Mouse (Mus musculus): ENCODE data around the gene Sox5.

Gene Sox5

DNA sequence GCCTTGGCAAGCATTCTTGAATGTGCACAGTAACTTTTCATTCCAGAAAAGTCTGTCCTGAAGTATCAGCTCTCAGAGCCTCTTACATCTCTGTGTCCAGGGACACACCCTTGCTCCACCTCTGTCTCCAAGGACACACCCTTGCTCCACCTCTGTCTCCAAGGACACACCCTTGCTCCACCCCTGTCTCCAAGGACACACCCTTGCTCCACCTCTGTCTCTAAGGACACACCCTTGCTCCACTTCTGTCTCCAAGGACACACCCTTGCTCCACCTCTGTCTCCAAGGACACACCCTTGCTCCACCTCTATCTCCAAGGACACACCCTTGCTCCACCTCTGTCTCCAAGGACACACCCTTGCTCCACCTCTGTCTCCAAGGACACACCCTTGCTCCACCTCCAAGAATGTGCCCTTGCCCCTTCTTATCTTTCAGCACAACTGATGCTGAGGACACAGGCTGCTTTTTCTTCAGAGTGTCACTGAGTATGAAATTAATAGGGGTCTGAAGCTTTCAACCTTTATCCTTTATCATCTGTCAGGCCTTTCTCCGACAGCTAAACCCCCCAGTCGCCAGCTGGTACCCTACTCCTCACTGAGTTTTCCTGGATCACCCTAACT, 452.4 kb downstream of the Sox5 start:
- no peak for DNase-seq (ENCODE audit: low spot score)

DNA sequence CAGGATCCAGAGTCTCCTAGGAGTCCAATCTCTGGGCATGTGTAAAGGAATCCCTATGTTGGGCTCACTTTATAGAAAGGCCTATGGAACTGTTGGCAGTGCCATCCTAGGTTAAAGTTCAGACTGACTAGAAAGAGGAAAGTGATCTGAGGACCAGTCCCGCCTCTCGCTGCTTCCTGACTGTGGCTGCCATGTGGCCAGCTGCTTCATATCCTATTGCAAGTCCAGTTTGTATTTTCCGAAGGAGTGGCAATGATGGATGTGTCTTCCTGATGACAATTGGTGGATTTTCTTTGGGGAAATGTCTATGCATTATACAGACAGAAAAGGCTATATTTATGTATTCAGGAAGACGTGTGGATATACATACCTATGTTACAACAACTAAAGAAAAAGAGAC, 453.0 kb downstream of the Sox5 start:
- no peak for DNase-seq (ENCODE audit: low spot score)

DNA sequence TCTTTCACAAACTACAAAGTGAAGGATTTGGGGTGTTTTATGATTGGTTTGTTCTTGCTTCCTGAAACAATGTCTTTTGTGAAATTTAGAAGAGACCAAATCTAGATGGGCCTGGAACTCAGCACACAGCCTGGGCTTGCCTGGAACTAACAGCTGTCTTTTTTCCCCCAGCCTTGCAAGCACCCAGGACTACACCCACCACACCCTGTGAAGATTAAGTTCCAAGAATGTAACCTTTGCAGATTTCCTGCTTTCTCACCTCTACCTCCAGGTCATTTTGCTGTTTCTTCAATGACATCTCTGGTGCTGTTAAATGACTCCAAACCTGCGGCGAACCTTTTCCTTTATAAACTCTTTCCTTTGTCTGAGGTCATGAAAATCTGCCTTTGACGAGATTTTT, 455.0 kb downstream of the Sox5 start:
- no peak for DNase-seq (ENCODE audit: low spot score)

DNA sequence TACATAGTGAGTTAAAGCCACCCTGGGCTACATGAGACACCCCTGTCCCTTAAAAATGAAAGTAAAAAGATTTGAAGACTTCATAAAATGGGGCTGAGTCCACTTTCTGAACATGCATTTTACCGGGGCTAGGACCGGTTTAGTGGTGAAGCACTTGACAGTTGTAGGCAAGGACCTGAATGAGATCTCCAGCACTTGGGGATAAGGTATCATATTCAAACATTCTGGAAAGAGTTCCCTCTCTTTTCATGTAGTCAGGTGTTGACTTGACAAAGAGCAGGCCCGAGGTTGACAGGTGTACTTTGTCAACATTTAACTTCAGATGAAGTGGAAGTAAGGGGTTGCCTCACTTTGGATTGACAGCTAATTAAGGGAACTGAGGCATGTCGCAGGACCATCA, 458.4 kb downstream of the Sox5 start:
- no peak for DNase-seq (ENCODE audit: low spot score)

DNA sequence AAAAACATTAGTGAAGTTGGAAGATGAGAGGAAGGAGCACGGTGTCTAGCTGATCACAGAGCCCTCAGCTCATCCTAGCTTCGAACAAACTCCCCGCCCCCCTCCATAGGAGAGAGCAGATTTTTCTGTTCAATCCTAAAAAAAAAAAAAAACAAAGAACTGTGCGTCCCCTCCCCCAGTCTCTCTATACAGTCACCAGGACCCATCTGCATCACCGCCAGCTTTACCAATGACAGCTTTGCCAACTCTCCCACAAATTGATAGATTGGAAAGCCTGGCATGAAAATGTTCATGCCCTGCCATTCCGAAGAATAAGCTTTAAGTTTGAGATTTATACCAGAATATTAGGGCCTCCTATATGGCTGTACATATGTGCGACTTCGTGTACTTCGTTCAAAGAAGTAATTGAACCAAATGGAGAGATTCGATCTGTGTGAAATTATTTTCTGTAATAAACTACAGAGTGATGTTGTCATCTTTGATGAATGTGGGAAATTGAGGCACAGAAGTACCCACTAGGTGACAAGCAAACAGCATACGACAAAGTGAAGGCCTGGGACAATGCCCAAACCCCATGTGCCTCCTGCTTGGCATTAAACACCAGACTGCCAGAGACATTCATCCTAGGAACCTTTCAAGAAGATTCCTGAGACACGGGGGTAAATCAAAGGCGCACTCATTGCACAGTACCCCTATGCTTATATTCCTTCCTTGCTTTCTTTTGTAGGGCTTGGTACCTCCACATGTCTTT, 459.3 kb downstream of the Sox5 start:
- DNase-seq (ENCODE audit: low spot score) = no peak

DNA sequence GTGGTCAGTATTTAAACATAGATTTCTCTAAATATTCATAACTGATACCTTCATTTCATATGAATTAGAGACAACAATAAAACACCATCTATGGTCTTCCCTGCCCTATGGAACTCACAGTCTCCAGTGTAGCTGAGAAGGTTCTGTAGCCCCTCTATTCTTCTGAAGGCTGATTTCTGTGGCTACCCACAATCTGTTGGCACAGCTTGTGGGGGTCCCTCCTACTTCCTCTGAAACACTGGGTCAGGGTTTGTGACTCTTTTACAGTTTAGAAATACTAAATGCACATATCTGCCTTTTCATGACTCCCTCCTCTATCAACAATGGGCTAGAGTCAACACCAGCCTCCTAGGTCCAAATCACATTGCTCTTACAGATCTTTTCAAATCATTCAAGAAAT, 461.4 kb downstream of the Sox5 start:
- DNase-seq (ENCODE audit: low spot score) = no peak

DNA sequence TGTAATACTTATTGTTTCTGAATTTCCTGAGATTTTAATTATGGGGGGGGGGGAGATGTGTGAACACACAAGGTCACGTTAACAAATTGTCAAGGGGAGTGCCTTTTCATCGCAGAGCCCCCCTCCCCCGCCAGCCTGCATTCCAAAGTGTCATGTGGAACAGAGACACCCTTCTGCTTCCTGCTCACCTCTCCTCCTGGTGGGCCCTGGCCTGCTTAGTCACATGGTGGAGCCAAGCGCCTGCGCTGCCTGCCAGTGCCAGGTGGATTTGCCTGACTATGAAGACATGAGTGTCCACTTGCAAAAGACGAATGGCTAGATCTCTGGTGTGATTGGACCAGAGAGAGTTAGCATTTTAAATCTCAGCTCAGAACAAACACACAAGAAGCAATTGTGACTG, 462.1 kb downstream of the Sox5 start:
- DNase-seq (ENCODE audit: low spot score) = no peak

DNA sequence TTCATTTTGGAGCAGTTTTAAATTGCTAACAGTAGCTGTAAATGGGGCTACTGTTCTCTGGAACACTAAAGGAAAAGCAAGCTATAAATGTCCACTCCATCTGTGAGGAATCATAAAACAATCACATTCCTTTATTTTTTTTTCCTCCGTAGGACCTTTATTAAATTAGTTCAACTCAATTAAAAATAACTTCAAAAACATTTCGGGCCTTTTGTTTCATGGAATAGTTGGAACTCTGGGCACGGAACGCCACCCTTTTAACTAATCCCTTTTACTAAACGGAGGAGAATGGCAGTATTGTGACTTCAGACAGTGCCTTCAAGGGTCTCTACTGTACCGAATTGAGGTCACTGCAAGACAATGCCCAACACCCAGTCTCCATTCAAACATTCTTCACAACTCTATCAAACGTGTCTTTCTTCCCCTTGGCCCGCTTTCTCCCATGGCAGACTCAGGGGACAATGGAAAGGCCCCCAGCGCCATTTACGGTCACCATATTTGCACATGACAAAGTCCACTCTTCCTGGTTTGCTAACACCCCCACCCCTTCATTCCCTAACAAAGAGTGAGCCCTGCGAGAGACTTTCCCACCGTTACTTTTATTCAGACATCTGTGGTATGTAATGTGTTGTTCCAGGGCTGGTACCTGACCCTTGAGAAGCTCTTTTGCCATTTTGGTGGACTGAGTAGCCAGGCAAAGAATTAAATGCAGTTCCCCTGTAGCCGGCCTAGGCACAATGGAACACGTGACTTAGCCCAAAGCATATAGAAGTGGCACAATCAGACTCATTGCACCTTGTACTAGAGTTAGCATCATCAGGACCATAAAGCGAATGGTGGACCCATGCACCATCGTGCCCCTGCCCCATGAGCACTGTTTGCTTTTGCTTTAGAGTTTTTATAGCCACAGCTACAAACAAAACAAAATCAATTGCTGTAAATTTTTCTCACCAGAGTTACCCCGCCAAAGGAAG, 468.7 kb downstream of the Sox5 start:
- DNase-seq (ENCODE audit: low spot score) = no peak

DNA sequence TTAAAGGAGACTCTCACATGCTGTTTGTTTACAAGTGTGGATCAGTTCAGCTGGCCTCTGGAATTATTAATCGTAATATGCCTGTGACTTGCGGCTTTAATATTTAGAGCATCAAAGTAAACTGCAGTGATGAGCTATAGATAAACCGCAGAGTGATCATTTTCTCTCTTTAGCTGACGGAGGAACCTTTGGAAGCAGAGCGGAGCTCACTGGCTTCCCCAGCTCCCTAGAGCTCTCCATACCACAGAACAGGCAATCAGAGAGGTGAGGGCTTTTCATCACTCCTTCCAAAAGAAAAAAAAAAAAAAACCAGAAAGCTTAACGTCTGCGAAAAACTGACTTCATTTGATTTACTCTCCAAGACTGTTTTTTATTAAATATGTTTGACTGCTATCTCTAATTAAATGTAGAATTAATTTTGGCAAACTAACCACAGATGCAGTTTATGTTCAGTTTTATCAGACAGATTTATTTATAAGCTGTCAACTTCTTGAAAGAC, 469.4 kb downstream of the Sox5 start:
- no peak for DNase-seq (ENCODE audit: low spot score)

DNA sequence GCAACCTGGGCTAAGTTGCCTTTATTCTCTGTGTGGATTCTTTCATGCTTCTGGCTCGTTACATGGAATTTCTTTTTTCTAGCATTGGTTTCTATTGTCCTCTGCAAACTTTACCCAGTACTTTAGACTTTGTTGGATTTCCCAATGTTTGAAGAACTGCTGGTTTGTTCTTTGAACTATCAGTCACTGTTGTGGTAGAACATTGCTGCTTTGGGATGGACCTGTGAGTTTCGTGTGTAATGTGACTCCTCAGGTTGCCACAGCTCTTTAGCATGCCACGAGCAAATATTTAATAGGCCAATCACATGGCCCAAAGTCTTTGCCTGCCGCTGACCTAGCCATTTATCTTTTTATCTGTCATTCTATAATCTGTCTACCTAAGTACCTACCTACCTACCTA, 470.0 kb downstream of the Sox5 start:
- no peak for DNase-seq (ENCODE audit: low spot score)

DNA sequence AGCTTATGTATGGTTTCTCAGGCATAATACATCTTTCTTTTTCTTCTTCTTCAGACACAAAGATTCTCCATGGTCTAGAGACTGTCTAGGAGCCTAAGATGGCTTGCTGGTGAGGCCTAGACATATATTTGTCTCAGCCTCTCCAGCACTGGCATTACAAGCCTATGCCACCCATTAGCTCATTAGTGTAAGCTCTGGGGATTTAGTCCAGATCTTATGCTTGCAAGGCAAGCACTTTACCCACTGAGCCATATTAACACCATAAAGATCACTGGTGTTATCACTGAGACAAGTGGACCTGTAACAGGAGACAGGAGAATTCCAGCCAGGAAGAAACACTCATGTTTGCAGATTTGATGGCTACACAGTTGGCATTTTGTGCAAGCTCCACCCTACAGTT, 472.6 kb downstream of the Sox5 start:
- DNase-seq (ENCODE audit: low spot score) = no peak

DNA sequence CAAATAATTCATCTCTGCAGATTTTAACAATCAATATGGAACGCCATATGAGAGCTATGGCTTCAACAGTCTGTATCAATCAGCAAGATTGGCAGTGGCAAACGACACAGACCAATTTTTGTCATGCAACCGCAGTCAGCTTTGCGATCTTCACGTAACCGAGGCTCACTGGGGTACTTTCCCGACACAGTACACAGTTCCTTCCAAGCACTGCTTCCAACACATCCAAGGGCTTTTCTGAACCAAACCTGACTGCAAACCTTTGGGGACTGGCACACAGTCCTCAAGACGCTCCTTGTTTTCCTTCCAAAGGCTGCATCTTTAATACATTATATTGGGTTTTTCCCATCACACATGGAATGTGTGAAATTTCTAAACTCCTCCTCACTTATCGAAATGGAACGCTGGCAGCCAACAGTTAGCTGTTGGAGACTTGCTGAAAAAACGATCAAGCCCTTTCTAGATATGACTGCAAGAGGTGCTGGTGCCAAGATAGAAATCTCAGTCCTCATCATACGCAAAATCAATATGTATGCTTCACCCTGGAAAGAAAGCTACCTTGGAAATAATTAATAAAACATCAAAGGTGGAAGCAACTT, 474.1 kb downstream of the Sox5 start:
- DNase-seq (ENCODE audit: low spot score) = no peak

DNA sequence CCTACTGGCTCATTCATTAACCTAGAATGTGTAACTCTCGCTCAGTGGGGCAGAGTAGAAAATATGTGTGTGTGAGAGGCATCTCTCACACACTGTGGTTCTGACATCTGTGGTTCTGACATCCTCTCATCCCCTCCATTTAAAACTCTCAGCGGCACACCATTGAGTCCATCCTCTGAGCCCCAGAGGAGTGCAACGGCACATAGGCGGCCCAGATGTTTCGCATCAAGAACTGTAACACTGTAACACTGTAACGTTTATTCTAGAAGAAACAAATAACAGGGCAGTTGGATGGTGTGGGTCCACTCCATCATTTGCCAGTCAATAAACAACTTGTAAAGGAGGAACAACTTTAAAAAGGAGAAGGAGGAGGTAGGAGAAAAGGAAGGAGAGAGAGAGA, 479.0 kb downstream of the Sox5 start:
- no peak for DNase-seq (ENCODE audit: low spot score)

DNA sequence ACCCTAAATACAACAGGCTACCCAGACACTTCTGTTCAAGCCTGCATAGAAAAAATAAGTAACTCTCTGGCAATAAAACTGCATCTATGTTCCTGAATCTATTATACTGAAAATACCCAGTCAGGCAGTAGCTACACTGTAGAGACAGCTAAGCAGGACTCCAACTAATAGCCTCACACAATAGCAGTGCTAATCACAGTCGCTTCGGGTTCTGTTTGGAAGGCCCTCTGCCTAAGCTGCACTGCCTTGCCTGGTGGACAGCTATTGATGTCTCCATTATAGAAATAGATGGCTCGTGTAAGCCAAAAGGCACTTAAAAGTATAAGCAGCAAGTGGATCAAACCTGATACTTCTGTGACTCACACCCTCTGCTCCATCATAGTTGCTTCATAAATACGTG, 480.7 kb downstream of the Sox5 start:
- DNase-seq (ENCODE audit: low spot score) = no peak

DNA sequence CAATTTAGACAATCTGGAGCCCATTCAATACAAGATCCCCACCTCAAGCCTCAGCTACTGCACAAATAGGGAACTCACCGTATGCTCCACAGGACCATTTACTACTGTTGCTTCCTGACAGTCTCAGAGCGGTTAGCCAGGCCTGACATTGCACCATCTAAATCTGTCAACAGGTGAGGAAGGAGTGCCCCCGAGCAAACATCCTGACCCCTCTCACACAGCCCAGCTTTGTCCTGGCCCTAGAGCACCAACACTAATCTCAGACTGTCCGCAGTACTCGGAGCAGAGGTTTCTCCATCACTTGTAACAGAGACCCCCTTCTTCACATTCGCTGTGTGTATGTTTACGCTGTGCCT, 482.3 kb downstream of the Sox5 start:
- DNase-seq (ENCODE audit: low spot score) = no peak

DNA sequence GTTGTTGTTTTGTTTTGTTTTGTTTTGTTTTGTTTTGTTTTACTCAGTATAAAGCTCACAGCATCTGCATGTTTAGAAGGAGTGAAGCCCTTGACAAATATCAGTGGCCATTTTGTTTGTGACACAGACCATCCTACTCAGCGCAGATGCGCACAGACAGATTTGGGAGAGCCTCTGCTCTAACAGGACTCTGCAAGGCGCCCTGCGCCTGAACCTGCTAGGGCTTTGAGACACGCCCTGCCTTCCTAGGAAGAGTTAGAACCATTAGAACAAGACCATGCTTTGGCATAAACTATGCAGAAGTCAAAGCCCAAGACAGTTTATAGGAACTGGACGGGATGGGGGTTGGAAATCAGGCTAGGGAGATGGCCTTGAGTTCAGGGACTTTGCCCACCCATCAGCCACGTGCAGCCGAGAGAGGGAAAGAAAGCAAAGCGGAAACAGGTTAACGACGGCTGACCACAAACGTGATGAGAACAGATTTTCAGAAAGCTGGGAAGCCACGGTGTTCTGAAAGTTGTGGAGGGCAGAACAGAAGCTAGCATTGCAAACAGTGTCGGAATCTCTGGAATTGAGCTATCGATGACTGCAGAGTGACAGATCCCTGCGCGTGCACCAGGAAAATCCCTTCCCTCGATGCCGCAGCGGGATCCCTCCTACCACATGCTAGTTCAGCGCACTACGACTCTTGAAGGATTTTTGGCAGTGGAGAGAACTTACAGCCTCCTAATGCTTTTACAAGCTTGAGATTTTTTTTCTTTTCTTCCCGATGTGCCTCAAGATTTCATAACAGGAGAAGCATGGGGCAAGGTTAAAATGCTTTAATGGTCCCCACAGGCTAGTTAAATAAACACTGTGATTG, 482.9 kb downstream of the Sox5 start:
- no peak for DNase-seq (ENCODE audit: low spot score)

DNA sequence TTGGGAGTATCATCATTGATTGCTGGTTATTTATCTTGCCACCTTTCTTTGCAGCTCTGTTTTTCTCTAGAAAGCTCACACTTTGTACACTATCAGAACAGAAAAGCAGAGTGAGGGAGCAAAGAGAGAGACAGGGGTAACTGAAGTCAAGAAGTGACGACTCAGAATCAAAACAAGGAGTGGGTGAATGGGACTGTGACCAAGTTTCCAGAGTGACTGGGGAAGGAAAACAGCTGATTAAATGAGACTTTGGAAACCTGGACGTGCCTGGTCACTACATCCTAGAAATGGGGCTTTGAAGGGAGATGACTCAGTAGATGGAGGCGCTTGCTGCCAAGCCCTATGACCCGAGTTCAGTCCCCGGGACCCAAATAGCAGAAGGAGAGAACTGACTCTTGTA, 483.9 kb downstream of the Sox5 start:
- DNase-seq (ENCODE audit: low spot score) = no peak

DNA sequence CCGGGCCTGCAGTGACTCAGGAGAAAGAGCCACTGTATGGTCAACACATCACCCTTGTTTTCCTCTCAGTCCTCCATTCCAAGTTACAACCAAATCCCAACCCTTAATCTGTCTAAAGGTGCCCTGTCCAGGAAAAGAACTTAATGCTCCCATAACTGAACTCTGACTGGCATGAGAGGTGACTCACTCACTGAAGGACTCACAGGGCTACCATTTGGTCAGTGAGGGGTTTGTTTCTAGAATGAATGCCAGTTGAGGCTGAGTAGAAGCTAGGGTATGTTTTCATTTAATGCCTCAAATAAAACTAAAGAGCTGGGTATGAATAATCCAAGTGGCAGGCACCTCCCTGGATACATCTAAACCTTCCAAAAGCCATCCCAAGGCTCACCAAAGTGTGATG, 484.6 kb downstream of the Sox5 start:
- DNase-seq (ENCODE audit: low spot score) = no peak

DNA sequence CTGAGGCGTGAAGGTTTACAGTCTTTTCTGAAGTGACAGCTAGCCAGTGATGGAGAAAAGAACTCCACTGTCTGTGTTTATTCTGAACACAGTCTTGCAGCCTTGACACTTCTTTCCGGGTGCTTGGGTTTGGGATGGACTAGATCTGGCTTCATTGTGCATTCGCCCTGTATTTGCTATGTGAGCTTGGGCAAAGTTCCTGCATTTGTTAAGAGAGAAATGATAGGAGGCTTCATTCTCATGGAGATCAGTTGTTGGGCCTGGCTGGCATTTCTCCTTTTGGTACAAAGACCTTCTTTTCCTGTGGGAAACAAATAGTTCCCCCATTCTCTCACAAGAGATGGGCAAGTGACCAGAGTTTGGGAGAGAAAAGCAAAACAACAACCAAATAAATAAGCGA, 490.3 kb downstream of the Sox5 start:
- DNase-seq (ENCODE audit: low spot score) = no peak

DNA sequence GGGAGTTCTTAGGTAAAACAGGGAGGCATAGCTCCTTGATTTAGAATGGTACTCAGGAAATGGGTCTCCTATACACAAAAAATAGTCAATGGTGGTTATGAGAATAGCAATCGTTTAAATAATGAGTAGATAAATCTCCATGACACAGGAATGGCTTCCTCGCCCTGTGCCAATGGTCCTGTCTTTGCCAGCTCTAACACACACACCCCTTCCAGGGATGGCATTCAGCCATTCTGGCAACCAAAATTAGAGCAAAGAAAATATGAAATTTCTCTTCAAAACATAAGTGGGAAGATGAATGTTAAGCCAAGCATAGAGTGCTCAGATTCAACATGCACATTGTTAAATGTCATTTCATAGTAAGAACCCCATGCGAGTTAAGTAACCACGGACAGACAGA, 495.7 kb downstream of the Sox5 start:
- DNase-seq (ENCODE audit: low spot score) = no peak

DNA sequence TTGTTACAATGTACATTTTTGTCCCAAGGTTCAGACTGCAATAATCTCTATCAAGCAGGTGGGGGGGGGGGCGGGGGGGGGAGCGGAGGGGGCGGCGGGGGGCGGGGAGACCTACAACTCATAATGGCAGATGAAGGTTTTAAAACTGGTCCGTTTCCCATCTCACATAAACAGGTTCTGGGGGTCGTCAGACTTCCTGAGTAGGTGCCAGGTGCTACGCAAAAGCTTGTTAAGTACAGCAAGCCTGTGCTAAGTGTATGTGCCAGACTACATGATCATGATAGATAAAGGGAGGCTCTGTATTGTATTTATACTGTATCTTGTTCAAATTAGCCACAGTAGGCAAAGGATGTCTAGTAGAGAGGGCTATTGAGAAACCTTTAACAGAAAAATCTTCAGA, 498.6 kb downstream of the Sox5 start:
- DNase-seq (ENCODE audit: low spot score) = no peak

DNA sequence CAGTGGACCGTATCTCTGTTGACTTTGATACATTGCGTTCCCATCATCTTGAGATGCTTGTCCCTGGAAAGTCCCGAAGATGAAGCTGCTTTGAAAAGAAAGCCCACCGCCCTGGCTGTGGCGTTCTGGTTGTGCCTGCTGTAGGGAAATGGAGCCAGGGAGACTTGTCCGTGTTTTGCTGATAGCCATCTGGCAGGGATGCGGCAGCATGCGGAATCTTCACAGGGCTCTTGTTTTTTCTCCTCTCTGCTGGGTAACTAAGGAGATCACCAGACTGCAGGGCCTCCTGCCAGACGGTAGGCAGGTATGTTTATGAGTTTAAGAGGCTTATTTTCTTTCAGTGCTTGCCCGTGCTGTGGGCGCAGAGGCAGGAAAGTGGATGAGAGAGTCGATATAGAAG, 499.0 kb downstream of the Sox5 start:
- no peak for DNase-seq (ENCODE audit: low spot score)

Data from c-Kit-positive CD71-positive TER-119-positive erythroid progenitor cells, embryonic 14.5 days (primary cell).